Mouse (Mus musculus): ENCODE measurements around the gene Appbp2.
"Not testable (repeated sequence)": the region's sequence is repeated elsewhere in the genome, so short reads cannot be mapped to it uniquely, and the experiment has no call there.

The Appbp2 gene

GRCm38 (mm10) chr11:85222561-85222960, 12.4 kb downstream of the Appbp2 start:
- DNase-seq = no peak

GRCm38 (mm10) chr11:85219014-85219413, 15.9 kb downstream of the Appbp2 start:
- no peak for DNase-seq

- DNase-seq = no peak
Observed at GRCm38 (mm10) chr11:85214679-85215078, 20.3 kb downstream of the Appbp2 start.

- DNase-seq = no peak
Observed at GRCm38 (mm10) chr11:85213215-85213614, 21.7 kb downstream of the Appbp2 start.

GRCm38 (mm10) chr11:85211151-85211550, 23.8 kb downstream of the Appbp2 start:
- DNase-seq = no peak

- DNase-seq = no peak
Observed at GRCm38 (mm10) chr11:85206231-85206630, 28.7 kb downstream of the Appbp2 start.

GRCm38 (mm10) chr11:85198906-85199305, 36.0 kb downstream of the Appbp2 start:
- DNase-seq = no peak

GRCm38 (mm10) chr11:85196046-85196445, 38.9 kb downstream of the Appbp2 start:
- DNase-seq = no peak

- no peak for DNase-seq
Observed at GRCm38 (mm10) chr11:85194206-85194605, 40.7 kb downstream of the Appbp2 start.

GRCm38 (mm10) chr11:85190741-85191140, 44.2 kb downstream of the Appbp2 start:
- DNase-seq = no peak

- DNase-seq = no peak
Observed at GRCm38 (mm10) chr11:85189110-85189509, 45.8 kb downstream of the Appbp2 start.

- DNase-seq = no peak
Observed at GRCm38 (mm10) chr11:85184839-85185238, 50.1 kb downstream of the Appbp2 start.

GRCm38 (mm10) chr11:85184082-85184481, 50.8 kb downstream of the Appbp2 start:
- DNase-seq = peak; percentile 36

GRCm38 (mm10) chr11:85183284-85183779, 51.6 kb downstream of the Appbp2 start:
- no peak for DNase-seq

GRCm38 (mm10) chr11:85182617-85183283, 52.2 kb downstream of the Appbp2 start:
- DNase-seq = peak; percentile 71

GRCm38 (mm10) chr11:85178413-85178812, 56.5 kb downstream of the Appbp2 start:
- DNase-seq = no peak

GRCm38 (mm10) chr11:85177761-85178160, 57.2 kb downstream of the Appbp2 start:
- no peak for DNase-seq

GRCm38 (mm10) chr11:85175941-85176340, 59.0 kb downstream of the Appbp2 start:
- no peak for DNase-seq

GRCm38 (mm10) chr11:85170833-85171232, 64.1 kb downstream of the Appbp2 start:
- DNase-seq = no peak

- DNase-seq = peak; percentile 90
Observed at GRCm38 (mm10) chr11:85170058-85170740, 64.7 kb downstream of the Appbp2 start, which contains the start of gene 1700125H20Rik. Gene 1700125H20Rik, plus strand, starts transcription at chr11:85170404.

- DNase-seq = no peak
Observed at GRCm38 (mm10) chr11:85167503-85167902, 67.4 kb downstream of the Appbp2 start.

GRCm38 (mm10) chr11:85164371-85164770, 70.6 kb downstream of the Appbp2 start:
- no peak for DNase-seq

- DNase-seq = not testable (repeated sequence)
Observed at GRCm38 (mm10) chr11:85163014-85163413, 71.9 kb downstream of the Appbp2 start.

GRCm38 (mm10) chr11:85157301-85157700, 77.6 kb downstream of the Appbp2 start:
- no peak for DNase-seq

Measured in cerebellum, adult 8-10 months (tissue).